Mouse (Mus musculus) 416B (cell line): ENCODE data around the gene Tfr2.

ENCODE experiments used
- DNase-seq: peaks from one replicate; pipeline ENCODE4 v3.0.0; 2011; ENCODE audit warnings: low read depth

The Tfr2 gene

GRCm38 (mm10) chr5:137623937-137624530 is 54.4 kb downstream of the Tfr2 start:
- no peak for DNase-seq

DNA sequence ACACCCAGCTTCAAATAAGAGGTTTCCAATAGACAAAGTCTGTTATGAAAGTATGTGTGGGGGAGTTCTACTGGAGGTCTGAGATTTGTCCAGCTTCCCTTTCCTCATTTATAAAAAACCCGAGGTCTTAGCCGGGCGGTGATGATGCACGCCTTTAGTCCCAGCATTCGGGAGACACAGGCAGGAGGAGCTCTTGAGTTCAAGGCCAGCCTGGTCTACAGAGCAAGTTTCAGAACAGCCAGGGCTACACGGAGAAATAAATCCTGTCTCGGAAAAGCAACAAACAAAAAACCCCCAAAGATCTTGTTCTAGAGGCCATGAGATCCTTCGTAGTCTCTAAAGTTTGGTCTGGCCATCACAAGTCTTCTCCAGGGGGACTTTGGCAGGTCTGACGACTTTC is 58.4 kb downstream of the Tfr2 start:
- DNase-seq = peak; percentile 68

GRCm38 (mm10) chr5:137628498-137629305 is 59.1 kb downstream of the Tfr2 start, which contains the start of the genes Fbxo24, Lrch4 and Gm20605:
Gene Fbxo24 (minus strand): TSS chr5:137629002.
Gene Lrch4 (plus strand): TSS chr5:137629121.
Gene Gm20605 (plus strand): TSS chr5:137629175.
- DNase-seq = peak; percentile 100

DNA sequence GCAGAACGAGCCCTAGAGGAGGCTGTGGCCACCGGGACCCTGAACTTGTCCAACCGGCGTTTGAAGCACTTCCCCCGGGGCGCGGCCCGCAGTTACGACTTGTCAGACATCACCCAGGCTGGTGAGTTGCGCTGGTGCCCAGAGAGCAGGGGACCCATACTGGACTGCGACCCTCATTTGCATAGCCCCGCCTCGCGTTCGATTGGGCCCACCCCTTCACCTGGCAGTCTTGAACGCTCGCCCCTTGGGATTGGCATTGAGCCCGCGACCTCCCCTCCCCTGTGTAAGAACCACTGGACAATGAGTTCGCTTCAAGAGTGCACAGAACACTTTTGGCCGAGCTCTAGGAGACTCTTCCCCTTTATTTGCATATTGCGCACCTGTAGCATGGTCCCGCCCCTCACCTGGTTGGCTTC is 59.7 kb downstream of the Tfr2 start:
- no peak for DNase-seq

DNA sequence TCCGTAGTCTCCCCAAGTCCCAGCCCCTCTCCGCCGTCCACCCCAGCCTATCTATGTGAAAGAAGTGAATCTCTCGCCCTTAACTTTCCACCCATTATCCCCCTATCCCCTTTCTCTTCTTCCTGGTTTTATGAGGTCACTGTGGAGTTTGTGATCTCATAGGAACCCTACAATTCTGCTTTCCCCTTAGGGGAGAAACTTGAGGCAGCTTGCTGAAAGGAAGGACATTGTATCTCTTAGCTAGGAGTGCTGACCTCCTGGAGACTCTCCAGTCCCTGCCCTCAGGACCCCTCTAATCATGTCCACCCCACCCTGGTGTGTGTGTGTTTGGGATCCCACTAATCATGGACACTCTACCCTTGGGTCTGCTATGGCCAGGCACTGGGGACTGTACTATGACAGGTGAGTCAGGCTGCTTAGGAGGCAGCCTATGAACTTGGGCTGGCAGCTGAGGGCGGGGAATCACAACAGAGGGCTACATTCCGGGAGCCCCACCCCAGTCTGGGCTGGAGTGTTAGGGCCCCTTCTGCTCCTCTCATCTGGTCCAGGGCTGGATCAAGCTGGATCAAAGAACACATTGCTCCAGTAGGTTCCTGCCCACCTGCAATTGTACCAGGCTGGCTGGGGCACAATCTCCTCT is 60.4 kb downstream of the Tfr2 start:
- DNase-seq = peak; percentile 56

DNA sequence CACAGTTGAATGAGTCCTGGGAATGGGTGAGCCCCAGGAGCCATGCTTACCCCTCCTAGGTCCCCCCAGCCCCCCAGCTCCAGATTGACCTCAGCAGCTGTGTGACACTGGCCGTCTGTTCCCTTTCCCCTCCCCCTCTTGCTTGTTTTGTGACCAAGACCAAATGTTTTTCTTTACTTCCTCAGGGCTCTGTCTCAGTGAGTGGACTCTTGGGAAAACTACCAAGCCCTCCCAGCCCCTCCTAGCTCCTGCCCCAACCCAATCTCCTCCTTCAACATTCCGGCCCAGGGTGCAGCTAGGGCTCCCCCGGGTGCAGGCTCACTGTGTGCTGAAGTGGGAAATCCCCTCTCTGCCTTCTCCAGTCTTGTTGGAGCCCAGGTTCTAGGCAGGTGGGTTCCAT is 61.0 kb downstream of the Tfr2 start:
- DNase-seq = peak; percentile 40

DNA sequence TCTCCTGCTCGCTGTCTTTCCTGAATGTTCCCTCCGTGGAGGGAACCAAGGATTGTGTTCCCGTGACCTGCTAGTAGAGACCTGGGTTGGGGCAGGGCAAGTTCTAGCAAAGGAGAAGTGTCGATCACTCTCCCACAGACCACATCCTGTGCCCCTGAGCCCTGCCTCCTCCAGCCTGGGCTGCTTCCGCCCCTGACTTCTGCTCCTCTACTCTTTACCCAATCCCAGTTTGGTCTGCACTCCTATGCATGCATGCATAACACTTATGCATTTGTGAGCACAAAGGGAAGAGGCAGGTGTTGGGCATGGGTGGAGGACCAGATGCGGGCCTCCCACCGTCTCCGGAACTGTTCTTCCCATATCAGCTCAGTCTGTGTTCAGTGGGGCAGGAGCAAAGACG is 61.5 kb downstream of the Tfr2 start:
- DNase-seq = peak; percentile 87

DNA sequence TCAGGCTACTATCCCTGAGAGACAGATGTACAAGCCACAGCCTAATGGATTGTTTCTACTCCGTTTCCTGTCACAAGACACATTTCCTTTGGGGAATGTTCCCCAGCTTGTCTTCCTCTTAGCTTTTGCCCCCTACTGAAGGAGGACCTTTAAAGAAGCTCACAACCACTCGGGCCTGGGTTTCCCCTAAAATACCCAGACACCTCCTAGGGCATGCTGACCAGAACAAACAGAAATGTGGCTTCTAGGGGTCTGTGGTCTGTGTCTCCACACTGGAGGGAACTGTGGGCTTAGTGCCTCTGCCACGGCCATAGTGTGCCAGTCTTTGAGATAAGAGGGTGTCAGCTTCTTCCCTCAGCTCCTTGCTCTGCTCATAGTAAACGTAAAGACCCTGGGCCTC is 62.0 kb downstream of the Tfr2 start:
- no peak for DNase-seq

DNA sequence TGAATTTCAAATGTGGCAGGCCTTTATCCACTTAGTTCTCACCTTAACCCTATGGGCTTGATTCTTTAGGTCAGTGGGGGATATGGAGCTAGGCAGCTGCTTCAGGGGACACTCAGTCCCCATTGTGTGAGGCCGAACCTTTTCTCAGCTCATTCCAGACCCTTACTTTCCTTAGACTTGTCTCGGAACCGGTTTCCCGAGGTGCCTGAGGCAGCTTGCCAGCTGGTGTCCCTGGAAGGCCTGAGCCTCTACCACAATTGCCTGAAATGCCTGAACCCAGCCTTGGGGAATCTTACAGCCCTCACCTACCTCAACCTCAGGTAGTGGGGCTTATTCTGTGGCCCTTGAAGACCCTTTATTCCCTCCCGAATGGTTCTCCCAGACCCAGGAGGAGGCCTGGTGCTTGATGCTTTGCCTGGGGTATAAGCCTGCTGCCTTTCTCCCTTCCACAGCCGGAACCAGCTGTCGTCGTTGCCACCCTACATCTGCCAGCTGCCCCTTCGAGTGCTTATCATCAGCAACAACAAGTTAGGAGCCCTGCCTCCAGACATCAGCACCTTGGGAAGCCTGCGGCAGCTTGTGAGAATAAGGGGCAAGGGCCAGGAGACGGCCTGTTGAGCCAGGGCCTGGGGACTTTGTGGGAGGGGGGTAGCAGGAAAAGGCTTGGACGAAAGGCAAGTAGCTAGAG is 63.9 kb downstream of the Tfr2 start:
- no peak for DNase-seq
